Mouse (Mus musculus): ENCODE data around the gene Tefm. TPM values are rescaled to one million over a fixed set of nuclear protein-coding genes. Genes with fewer than 3 reads are reported as not detected.
"Not testable (repeated sequence)": the region's sequence is repeated elsewhere in the genome, so short reads cannot be mapped to it uniquely, and the experiment has no call there.

The Tefm gene
- 30.6 and 33.8 TPM in 2 replicates for polyA plus RNA-seq (2014; fragmentation: Nextera tagmentation; extraction: Ambion mirVana)

- DNase-seq (ENCODE audit: low spot score) (peak; percentile 91), ATAC-seq (ENCODE audit: insufficient number of reproducible peaks, low FRiP score, low TSS enrichment, low read depth) (peak; percentile 78; the same call in 1 of the 2 replicates)
- Histone ChIP-seq H3K27ac (replicated peaks; ENCODE audit: low read depth, low read length) (peak within 1 kb of the TSS; percentile 72; the same call in 1 of the 2 replicates), H3K9me3 (ENCODE audit: control insufficient read depth, low read length) (no peaks in the 10 kb centered on the region), H3K9ac (ENCODE audit: low read length) (peak within 1 kb of the TSS; percentile 91), H3K4me2 (ENCODE audit: low read depth, severe bottlenecking) (peak within 1 kb of the TSS; percentile 66), H3K4me3 (ENCODE audit: low read depth, low read length) (peak within 1 kb of the TSS; percentile 84), H3K36me3 (ENCODE audit: control insufficient read depth, insufficient read depth, low read length) (no peaks in the 10 kb centered on the region), H3K27me3 (ENCODE audit: control insufficient read depth, insufficient read depth, low read length) (no peaks in the 10 kb centered on the region), H3K4me1 (ENCODE audit: control insufficient read depth, insufficient read depth, low read length) (peaks cover 7% of the 10 kb centered on the region)
- under 1% methylated on average over 40 of the region's 40 CpGs for WGBS
Measured at GRCm38 (mm10) chr11:80141825-80142521, at the start of gene Tefm. Tefm (minus strand) TSS chr11:80142175.

- no peak for DNase-seq (ENCODE audit: low spot score)
- WGBS, result 70% methylated on average over 4 of the region's 4 CpGs
- H3K4me2 ChIP-seq (ENCODE audit: low read depth, severe bottlenecking), result no peak overlapping the region
Measured at GRCm38 (mm10) chr11:80190280-80190679, 48.3 kb upstream of the Tefm start.

GRCm38 (mm10) chr11:80185441-80185976, 43.5 kb upstream of the Tefm start:
- not testable (repeated sequence) for H3K27me3 ChIP-seq (ENCODE audit: control insufficient read depth, insufficient read depth, low read length); H3K4me2 ChIP-seq (ENCODE audit: low read depth, severe bottlenecking); H3K4me3 ChIP-seq (ENCODE audit: low read depth, low read length); H3K36me3 ChIP-seq (ENCODE audit: control insufficient read depth, insufficient read depth, low read length); H3K4me1 ChIP-seq (ENCODE audit: control insufficient read depth, insufficient read depth, low read length); DNase-seq (ENCODE audit: low spot score); H3K9ac ChIP-seq (ENCODE audit: low read length); H3K9me3 ChIP-seq (ENCODE audit: control insufficient read depth, low read length); H3K27ac ChIP-seq (replicated peaks; ENCODE audit: low read depth, low read length); ATAC-seq (ENCODE audit: insufficient number of reproducible peaks, low FRiP score, low TSS enrichment, low read depth)
- WGBS, result 63% methylated on average over 5 of the region's 5 CpGs

More at GRCm38 (mm10) chr11:80190280-80190679, 48.3 kb upstream of the Tefm start:
- ATAC-seq (ENCODE audit: insufficient number of reproducible peaks, low FRiP score, low TSS enrichment, low read depth), result no peak
- Histone ChIP-seq H3K4me1 (ENCODE audit: control insufficient read depth, insufficient read depth, low read length) (no peaks in the 10 kb centered on the region), H3K27ac (replicated peaks; ENCODE audit: low read depth, low read length) (no peak overlapping the region), H3K9ac (ENCODE audit: low read length) (no peak overlapping the region), H3K4me3 (ENCODE audit: low read depth, low read length) (no peak overlapping the region), H3K9me3 (ENCODE audit: control insufficient read depth, low read length) (no peaks in the 10 kb centered on the region), H3K27me3 (ENCODE audit: control insufficient read depth, insufficient read depth, low read length) (no peaks in the 10 kb centered on the region), H3K36me3 (ENCODE audit: control insufficient read depth, insufficient read depth, low read length) (peaks cover 2% of the 10 kb centered on the region; the same call in 1 of the 2 replicates)

- H3K4me3 ChIP-seq (ENCODE audit: low read depth, low read length), result no peak overlapping the region
- H3K9ac ChIP-seq (ENCODE audit: low read length), result no peak overlapping the region
- H3K4me2 ChIP-seq (ENCODE audit: low read depth, severe bottlenecking), result no peak overlapping the region; the same call in 1 of the 2 replicates
- H3K9me3 ChIP-seq (ENCODE audit: control insufficient read depth, low read length), result no peaks in the 10 kb centered on the region
- H3K36me3 ChIP-seq (ENCODE audit: control insufficient read depth, insufficient read depth, low read length), result no peaks in the 10 kb centered on the region
- 95% methylated on average over 6 of the region's 6 CpGs for WGBS
- H3K4me1 ChIP-seq (ENCODE audit: control insufficient read depth, insufficient read depth, low read length), result no peaks in the 10 kb centered on the region
- no peak for DNase-seq (ENCODE audit: low spot score)
- no peaks in the 10 kb centered on the region for H3K27me3 ChIP-seq (ENCODE audit: control insufficient read depth, insufficient read depth, low read length)
- ATAC-seq (ENCODE audit: insufficient number of reproducible peaks, low FRiP score, low TSS enrichment, low read depth), result no peak
- H3K27ac ChIP-seq (replicated peaks; ENCODE audit: low read depth, low read length), result no peak overlapping the region
Measured at GRCm38 (mm10) chr11:80184531-80185071, 42.6 kb upstream of the Tefm start.

DNA sequence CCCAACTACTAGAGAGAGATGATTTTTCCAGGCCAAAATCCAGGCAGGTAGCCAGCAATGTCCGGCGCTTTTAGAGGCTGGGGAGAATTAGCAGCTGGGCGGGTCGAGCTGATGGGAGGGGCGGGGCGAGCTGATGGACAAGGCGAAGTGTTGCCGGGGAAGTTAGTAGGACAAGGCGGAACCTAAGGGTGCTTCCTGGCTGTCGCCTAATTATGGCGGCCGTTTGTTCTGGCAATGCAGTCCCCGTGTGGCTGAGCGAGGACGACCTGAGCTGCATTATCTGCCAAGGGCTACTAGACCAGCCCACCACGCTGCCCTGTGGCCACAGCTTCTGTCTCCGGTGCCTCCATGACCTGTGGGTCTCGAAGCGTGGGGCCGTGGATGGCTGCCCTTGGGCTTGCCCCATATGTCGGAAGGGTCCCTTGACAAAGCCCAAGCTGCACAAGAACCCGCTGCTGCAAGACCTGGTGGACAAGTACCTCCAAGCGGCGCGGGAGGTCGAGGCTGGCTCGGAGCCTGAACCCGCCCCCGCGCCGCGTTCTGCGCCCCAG, 41.8 kb upstream of the Tefm start, which contains the start of gene Rnf135:
Rnf135 (plus strand) TSS at position 147 of the 551 bp plus-strand sequence.
- no peaks in the 10 kb centered on the region for H3K9me3 ChIP-seq (ENCODE audit: control insufficient read depth, low read length)
- peak within 1 kb of the TSS; percentile 44 for H3K4me3 ChIP-seq (ENCODE audit: low read depth, low read length)
- ATAC-seq (ENCODE audit: insufficient number of reproducible peaks, low FRiP score, low TSS enrichment, low read depth), result 0 out of 2 replicates have a peak, but pooled peaks have one; percentile 62
- peak within 1 kb of the TSS; percentile 64 for H3K4me2 ChIP-seq (ENCODE audit: low read depth, severe bottlenecking)
- H3K9ac ChIP-seq (ENCODE audit: low read length), result peak within 1 kb of the TSS; percentile 74
- no peaks in the 10 kb centered on the region for H3K4me1 ChIP-seq (ENCODE audit: control insufficient read depth, insufficient read depth, low read length)
- 2% methylated on average over 33 of the region's 33 CpGs for WGBS
- no peaks in the 10 kb centered on the region for H3K27me3 ChIP-seq (ENCODE audit: control insufficient read depth, insufficient read depth, low read length)
- no peak within 1 kb of the TSS; the same call in 1 of the 2 replicates for H3K27ac ChIP-seq (replicated peaks; ENCODE audit: low read depth, low read length)
- DNase-seq (ENCODE audit: low spot score), result peak; percentile 81
- H3K36me3 ChIP-seq (ENCODE audit: control insufficient read depth, insufficient read depth, low read length), result no peaks in the 10 kb centered on the region

DNA sequence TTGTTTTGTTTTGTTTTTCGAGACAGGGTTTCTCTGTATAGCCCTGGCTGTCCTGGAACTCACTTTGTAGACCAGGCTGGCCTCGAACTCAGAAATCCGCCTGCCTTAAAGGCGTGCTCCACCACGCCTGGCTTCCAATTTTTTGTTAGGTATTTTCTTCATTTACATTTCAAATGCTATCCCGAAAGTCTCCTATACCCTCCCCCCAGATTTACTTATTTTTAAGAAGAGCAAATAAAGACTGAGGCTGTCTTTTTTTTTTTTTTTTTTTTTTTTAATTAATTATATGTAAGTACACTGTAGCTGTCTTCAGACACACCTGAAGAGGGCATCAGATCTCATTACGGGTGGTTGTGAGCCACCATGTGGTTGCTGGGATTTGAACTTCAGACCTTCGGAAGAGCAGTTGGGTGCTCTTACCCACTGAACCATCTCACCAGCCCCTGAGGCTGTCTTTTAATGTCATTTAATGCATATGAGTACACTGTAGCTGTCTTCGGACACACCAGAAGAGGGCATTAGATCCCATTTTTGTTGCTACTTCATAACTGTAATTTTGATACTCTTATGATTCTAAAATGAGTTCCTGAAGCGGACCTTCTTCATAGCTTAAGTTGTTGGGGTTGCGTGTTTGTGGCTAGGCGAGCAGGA, 41.2 kb upstream of the Tefm start:
- peak overlapping the region; percentile 64 for H3K4me2 ChIP-seq (ENCODE audit: low read depth, severe bottlenecking)
- H3K4me1 ChIP-seq (ENCODE audit: control insufficient read depth, insufficient read depth, low read length); H3K27ac ChIP-seq (replicated peaks; ENCODE audit: low read depth, low read length); DNase-seq (ENCODE audit: low spot score); H3K36me3 ChIP-seq (ENCODE audit: control insufficient read depth, insufficient read depth, low read length); H3K27me3 ChIP-seq (ENCODE audit: control insufficient read depth, insufficient read depth, low read length); ATAC-seq (ENCODE audit: insufficient number of reproducible peaks, low FRiP score, low TSS enrichment, low read depth); H3K9me3 ChIP-seq (ENCODE audit: control insufficient read depth, low read length): not testable (repeated sequence)
- H3K9ac ChIP-seq (ENCODE audit: low read length), result peak overlapping the region; percentile 74
- H3K4me3 ChIP-seq (ENCODE audit: low read depth, low read length), result peak overlapping the region; percentile 44
- WGBS, result 43% methylated on average over 12 of the region's 12 CpGs

DNA sequence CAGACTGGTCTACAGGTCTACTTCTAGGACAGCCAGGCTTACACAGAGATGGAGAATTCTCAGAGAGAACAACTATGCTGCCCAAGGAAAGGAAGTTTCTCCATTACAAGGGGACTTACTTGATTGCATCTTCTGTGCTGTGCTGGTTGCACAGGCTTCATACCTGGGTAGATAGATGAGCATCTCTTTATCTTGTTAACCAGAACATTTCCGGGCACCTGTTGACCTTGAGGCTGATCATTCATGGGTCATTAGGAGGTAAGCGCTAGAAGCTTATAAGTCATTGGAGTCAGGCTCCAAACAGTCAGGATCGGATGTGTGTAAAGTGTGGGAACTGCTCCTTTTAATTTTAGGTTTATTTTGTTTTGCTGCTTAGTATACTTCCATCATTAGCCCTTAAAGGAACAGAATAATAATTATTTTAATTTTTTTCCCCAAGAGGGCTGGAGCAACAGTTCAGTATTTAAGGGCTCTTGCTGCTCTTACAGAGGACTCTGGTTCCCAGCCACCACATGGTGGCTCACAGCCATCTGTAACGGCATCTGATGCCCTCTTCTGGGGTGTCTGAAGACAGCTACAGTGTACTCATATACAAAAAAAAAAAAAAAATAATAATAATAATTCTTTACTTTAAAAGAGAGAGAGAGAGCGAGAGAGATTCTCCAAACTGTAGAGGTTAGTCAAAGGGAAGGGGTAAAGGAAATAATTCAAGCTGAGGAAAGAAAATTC, 39.2 kb upstream of the Tefm start:
- no peaks in the 10 kb centered on the region for H3K9me3 ChIP-seq (ENCODE audit: control insufficient read depth, low read length)
- no peak overlapping the region for H3K4me2 ChIP-seq (ENCODE audit: low read depth, severe bottlenecking)
- H3K36me3 ChIP-seq (ENCODE audit: control insufficient read depth, insufficient read depth, low read length), result no peaks in the 10 kb centered on the region
- WGBS, result 71% methylated on average over 5 of the region's 5 CpGs
- no peaks in the 10 kb centered on the region for H3K4me1 ChIP-seq (ENCODE audit: control insufficient read depth, insufficient read depth, low read length)
- H3K9ac ChIP-seq (ENCODE audit: low read length), result no peak overlapping the region
- no peak for ATAC-seq (ENCODE audit: insufficient number of reproducible peaks, low FRiP score, low TSS enrichment, low read depth)
- H3K27me3 ChIP-seq (ENCODE audit: control insufficient read depth, insufficient read depth, low read length), result no peaks in the 10 kb centered on the region
- DNase-seq (ENCODE audit: low spot score), result no peak
- no peak overlapping the region for H3K4me3 ChIP-seq (ENCODE audit: low read depth, low read length)
- no peak overlapping the region for H3K27ac ChIP-seq (replicated peaks; ENCODE audit: low read depth, low read length)

Measured in limb, embryonic 11.5 days (tissue).